Mouse (Mus musculus) bone marrow, adult 2 months (tissue): ENCODE measurements around the gene Ccdc113.

Experiments
- CTCF ChIP-seq: fragments of 200-500 bp; IDR thresholded peaks from 2 replicates; pipeline ENCODE4 v1.5.1; 2011; ENCODE audit warnings: low read length, control low read depth; ENCODE audit not compliant: control insufficient read depth, insufficient read depth
- POLR2A ChIP-seq: fragments of 200-500 bp; IDR thresholded peaks from 2 replicates; pipeline ENCODE4 v1.6.1; 2011; ENCODE audit warnings: low read depth, mild to moderate bottlenecking, control low read depth, low read length, borderline replicate concordance; ENCODE audit not compliant: control insufficient read depth

GRCm38 (mm10) chr8:95496420-95496819 is 37.5 kb upstream of the Ccdc113 start:
- TF ChIP-seq POLR2A = no peak
- TF ChIP-seq CTCF = no peak
